Mouse (Mus musculus) left cerebral cortex, adult 2 months (tissue): ENCODE results near the gene Nup160. TPM values are rescaled to one million over a fixed set of nuclear protein-coding genes. Genes with fewer than 3 reads are reported as not detected.

ENCODE experiments used
- DNase-seq, 2 experiments: peaks; one replicate each; pipeline ENCODE4 v3.0.0; 2021 to 2022; ENCODE audit warnings: low spot score in 2 of 2, mixed read lengths in 1 of 2; ENCODE audit errors: extremely low spot score in 1 of 2
- H3K27ac ChIP-seq: fragments of 200-600 bp; 2 replicates; pipeline ENCODE4 v1.8.1; 2022
- H3K4me3 ChIP-seq: fragments of 200-600 bp; 2 replicates; pipeline ENCODE4 v1.8.1; 2022
- CTCF ChIP-seq: fragments of 200-600 bp; IDR thresholded peaks from 2 replicates; pipeline ENCODE4 v1.8.1; 2022; ENCODE audit warnings: antibody characterized with exemption, mild to moderate bottlenecking, moderate library complexity
- intact Hi-C: fragments of 180-260 bp; cut with DNase I; formaldehyde crosslinking; loops from one replicate; pipeline ENCODE4 v1.15.1; 2025
- total RNA-seq, 2 experiments: library from RNA; stranded (reverse); gene quantifications; 2 replicates each; pipeline ENCODE4 v1.2.3; 2021

The Nup160 gene
- total RNA-seq, 2 experiments from 2014 or later: 15.2 to 25.4 TPM

GRCm38 (mm10) chr2:90641710-90642039, 35.3 kb upstream of the Nup160 start:
- H3K27ac ChIP-seq: no peak overlapping the region
- no peak for TF ChIP-seq CTCF
- H3K4me3 ChIP-seq: no peak overlapping the region
- intact Hi-C loops: no loop called here
- no peak for DNase-seq

- Histone ChIP-seq H3K27ac (no peak overlapping the region), H3K4me3 (no peak overlapping the region)
- intact Hi-C loops: no loop called here
- no peak for TF ChIP-seq CTCF
- DNase-seq: no peak
These were observed 29.9 kb upstream of the Nup160 start for GRCm38 (mm10) chr2:90647084-90647483.

GRCm38 (mm10) chr2:90649405-90649804, 27.6 kb upstream of the Nup160 start:
- H3K4me3 ChIP-seq: no peak overlapping the region
- no peak for TF ChIP-seq CTCF
- intact Hi-C loops: no loop called here
- H3K27ac ChIP-seq: no peak overlapping the region
- DNase-seq: no peak

- intact Hi-C loops: no loop called here
- no peak for DNase-seq
- Histone ChIP-seq H3K4me3 (no peak overlapping the region), H3K27ac (no peak overlapping the region)
- TF ChIP-seq CTCF: no peak
These were observed 27.1 kb upstream of the Nup160 start for GRCm38 (mm10) chr2:90649965-90650364.

GRCm38 (mm10) chr2:90652101-90652500, 24.9 kb upstream of the Nup160 start:
- TF ChIP-seq CTCF: no peak
- H3K27ac ChIP-seq: no peak overlapping the region
- no peak overlapping the region for H3K4me3 ChIP-seq
- intact Hi-C loops: no loop called here
- DNase-seq: no peak

GRCm38 (mm10) chr2:90652993-90653392, 24.0 kb upstream of the Nup160 start:
- DNase-seq: no peak
- Histone ChIP-seq H3K4me3 (no peak overlapping the region), H3K27ac (no peak overlapping the region)
- no peak for TF ChIP-seq CTCF
- intact Hi-C loops: no loop called here

GRCm38 (mm10) chr2:90655449-90655848, 21.6 kb upstream of the Nup160 start:
- Histone ChIP-seq H3K4me3 (no peak overlapping the region), H3K27ac (no peak overlapping the region)
- TF ChIP-seq CTCF: no peak
- DNase-seq: no peak
- intact Hi-C loops: no loop called here

- intact Hi-C loops: no loop called here
- Histone ChIP-seq H3K4me3 (no peak overlapping the region), H3K27ac (no peak overlapping the region)
- DNase-seq: no peak
- no peak for TF ChIP-seq CTCF
These were observed 18.4 kb upstream of the Nup160 start for GRCm38 (mm10) chr2:90658613-90659012.

GRCm38 (mm10) chr2:90659016-90659415, 18.0 kb upstream of the Nup160 start:
- DNase-seq: no peak

GRCm38 (mm10) chr2:90659639-90660038, 17.4 kb upstream of the Nup160 start:
- Histone ChIP-seq H3K4me3 (no peak overlapping the region), H3K27ac (no peak overlapping the region)
- TF ChIP-seq CTCF: no peak
- intact Hi-C loops: no loop called here
- no peak for DNase-seq

More at GRCm38 (mm10) chr2:90659016-90659415, 18.0 kb upstream of the Nup160 start:
- no peak for TF ChIP-seq CTCF
- intact Hi-C loops: no loop called here
- no peak overlapping the region for H3K27ac ChIP-seq
- H3K4me3 ChIP-seq: no peak overlapping the region

- no peak for DNase-seq
- Histone ChIP-seq H3K27ac (no peak overlapping the region), H3K4me3 (no peak overlapping the region)
- no peak for TF ChIP-seq CTCF
- intact Hi-C loops: no loop called here
These were observed 16.1 kb upstream of the Nup160 start for GRCm38 (mm10) chr2:90660947-90661346.

GRCm38 (mm10) chr2:90661426-90661825, 15.6 kb upstream of the Nup160 start:
- H3K27ac ChIP-seq: no peak overlapping the region
- DNase-seq: no peak
- intact Hi-C loops: no loop called here
- TF ChIP-seq CTCF: no peak
- no peak overlapping the region for H3K4me3 ChIP-seq

- DNase-seq: no peak
- no peak overlapping the region for H3K27ac ChIP-seq
- peak overlapping the region; percentile 36; the same call in 1 of the 2 replicates for H3K4me3 ChIP-seq
- no peak for TF ChIP-seq CTCF
- intact Hi-C loops: loop anchor here (5.0 kb wide), 1 partner anchor 34 kb away; no protein-coding TSS in a partner anchor
These were observed 10.2 kb upstream of the Nup160 start for GRCm38 (mm10) chr2:90666591-90667387.
